Mouse (Mus musculus): ENCODE measurements around the gene Ripply3.

Ripply3 gene

DNA sequence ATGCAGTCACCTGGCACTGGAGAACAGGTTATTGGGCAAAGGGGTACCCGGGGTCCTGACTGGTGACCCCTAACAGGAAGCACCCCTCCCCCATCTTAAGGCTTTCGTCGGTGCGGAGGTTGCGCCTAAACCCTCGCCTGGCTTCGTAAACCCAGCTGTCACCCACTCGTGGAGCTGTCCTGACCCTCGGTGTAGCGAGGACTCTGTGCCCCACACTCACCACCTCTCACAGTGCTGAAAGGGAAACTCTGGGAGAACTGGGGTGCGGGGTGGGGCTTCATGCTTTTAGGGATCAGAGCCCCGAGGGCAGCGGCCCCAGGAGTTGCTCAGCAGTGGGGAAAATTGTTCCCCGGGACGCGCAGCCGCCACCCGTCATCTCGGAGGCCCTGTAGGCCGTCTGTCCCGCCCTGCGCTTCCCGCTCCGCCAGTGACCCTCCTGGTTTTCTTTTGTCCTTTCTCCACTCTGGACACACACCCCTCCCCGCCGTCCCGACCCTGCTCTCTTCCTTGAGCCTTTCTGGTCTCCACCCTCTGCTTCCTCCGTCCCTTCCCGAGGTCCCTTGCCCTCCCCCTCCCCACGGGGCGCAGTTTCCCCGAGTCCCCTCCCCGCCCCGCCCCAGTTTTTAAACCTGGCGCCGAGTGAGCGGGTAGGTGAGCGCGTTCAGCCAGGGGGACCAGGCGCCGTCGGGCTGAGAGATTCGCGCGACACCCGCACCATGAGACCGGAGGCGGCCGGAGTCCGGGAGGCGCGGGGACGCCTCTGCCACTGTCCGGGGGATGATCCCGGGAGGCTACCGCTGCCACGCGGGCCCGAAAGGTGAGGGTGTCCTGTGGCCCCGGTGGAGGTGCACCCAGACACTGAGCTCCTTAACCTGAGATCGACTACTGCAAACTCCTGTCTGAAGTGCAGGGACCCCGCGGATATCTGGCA, at the start of gene Ripply3:
Gene Ripply3 (plus strand): TSS at position 640 of the 931 bp plus-strand sequence.
- DNase-seq (ENCODE audit: low spot score) = peak; percentile 24

DNA sequence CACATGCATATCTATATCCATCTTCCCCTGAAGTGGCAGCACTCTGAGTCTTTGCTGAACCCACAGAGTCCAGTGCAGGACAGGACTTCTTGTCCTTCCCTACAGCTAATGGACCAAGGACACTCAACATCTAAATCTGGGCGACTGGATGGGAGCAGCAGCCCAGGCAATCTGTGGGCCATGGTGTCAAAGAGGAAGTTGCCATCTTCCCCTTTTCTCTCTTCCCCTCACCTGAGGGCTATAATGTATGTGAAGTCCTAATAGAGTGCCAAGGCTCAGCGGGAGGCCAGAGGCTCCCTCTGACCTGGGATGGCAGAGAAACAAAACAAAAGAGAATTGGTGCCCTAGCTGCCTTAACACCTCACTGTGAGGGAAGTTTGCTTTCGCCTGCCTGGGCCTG, 44.2 kb upstream of the Ripply3 start:
- DNase-seq (ENCODE audit: low spot score) = no peak

DNA sequence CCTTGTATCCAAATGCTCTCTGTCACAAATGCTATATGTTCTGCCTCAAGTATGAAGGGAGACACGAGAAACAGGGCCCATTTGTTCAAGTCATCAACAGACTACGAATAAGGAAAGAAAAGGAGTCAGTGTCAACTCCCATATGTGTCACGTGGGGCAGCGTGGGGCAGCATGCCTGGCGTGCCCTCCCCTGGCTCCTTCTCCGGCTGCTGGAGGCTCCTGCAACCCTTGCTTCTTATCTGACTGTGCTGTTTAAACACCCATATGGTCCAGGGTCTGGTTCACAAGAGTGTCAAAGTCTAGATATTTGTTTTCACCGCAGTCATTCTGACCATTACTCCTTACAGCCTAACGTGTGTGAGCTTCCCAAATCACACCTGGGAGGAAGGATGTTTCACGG, 40.4 kb upstream of the Ripply3 start:
- DNase-seq (ENCODE audit: low spot score) = no peak

DNA sequence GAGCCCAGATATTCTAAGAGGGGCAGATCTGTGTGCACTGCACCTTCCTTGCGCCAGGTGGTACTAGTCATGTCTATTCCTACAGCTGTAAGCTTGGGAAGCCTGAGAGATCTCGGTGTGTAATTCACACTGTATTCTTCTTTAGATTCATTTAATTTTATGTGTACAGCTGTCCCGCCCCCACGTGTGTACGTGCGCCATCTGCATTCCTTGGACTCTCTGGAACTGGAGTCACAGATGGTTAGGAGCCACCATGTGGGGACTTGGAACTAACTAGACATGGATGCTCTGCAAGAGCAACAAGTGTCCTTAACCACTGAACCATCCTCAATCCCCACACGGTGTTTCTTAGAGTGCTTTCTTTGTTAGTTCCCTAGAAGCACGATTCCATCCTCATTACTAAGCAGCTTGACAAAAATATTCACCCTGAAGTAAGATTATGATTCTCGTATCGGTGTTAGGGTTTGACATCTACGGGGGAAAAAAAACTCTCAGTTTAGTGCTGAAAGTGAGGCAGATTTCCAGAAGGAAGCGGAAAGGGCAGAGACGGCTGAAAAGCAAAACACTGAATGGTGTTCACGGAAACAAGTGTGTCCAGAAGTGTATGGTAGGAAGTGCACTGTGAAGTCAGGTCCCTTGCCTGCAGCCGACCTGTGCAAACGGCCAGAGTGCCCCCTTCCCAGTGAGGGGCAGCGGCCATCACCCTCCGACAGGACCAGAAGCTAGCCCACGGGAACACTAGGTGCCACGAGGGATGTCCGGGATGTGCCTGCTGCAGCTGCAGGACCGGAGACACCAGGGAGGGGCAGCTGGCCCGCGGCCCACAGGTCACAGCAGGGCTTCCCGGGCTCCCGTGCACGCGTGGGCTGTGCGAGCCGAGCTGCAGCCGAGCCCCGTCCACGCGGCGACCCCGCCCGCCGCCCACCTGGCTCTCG, 38.8 kb upstream of the Ripply3 start:
- DNase-seq (ENCODE audit: low spot score) = no peak

DNA sequence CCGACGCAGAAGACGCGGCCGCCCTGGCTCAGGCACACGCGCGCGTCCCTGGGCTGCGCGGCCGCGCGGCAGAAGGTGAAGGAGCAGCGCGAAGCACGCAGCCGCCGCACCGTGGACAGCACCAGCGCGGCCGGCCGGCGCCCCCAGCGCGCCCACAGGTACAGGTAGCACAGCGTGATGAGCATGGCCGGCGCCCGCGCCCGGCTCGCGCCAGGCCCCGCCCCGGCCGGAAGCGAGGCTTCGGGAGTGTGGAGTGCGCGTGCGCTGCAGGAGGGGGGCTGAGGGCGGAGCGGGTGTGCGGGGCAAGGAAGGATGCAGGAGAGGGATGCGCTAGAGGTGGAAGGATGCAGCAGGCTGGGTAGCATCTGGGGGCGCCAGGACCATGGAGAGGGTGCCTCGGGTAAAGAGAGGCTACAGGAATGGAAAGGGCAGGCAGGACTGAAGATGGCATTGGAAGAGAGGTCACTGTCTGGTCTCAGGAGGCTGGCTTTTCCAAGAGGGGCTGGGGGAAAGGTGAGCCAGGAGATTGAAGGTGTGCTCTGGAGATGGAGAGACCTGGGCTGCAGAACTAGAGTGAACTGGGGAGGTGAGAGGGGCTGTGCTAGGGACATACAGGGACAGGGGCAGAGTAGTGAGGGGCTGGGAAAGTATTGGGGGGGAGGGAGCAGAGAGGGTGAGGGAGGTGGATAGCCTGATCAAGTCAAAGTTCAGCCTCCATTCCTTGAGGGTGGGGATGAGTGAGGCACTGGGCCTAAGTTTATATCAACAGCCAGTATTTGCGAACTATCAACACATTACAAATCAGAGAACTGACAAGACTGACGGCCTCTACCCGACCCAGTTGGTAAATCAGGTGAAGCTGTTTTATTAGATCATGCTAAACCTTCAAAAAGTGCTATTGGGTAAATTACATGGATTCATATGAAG, 37.9 kb upstream of the Ripply3 start:
- DNase-seq (ENCODE audit: low spot score) = peak; percentile 48

DNA sequence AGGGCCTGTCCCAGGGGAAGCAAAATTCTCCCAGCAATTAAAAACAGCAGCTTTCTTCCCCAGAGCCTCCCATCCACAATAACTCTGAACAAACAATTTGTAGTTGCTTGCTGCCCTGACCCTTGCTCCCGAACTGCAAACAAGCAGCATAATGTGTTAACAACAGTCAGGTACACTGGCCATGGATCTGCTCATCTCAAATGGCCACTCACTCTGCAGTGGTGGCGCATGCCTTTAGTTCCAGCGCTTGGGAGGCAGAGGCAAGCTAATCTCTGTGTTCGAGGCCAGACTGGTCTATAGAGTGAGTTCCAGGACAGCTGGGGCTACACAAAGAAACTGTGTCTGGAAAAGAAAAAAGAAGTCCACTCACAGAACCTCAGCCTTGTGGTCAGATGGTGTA, 37.1 kb upstream of the Ripply3 start:
- no peak for DNase-seq (ENCODE audit: low spot score)

DNA sequence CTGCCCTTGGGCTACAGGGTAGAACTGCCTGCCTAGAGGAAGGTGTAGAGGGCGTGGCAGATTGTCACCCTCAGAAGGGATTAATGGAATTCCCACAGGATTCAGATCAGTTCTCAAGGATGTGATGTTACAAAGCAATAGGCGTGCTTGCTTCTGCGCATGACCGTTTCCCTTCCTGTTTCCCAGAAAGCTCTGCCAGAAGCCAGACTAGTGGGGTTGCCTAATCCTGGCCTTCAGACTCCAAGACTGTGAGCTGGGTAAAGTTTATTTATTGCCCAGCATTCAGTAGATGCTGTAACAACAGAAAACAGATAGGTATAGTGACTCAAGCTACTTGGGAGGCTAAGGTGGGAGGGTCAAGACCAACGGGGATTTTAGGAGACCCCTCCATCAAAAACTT, 30.1 kb upstream of the Ripply3 start:
- no peak for DNase-seq (ENCODE audit: low spot score)

DNA sequence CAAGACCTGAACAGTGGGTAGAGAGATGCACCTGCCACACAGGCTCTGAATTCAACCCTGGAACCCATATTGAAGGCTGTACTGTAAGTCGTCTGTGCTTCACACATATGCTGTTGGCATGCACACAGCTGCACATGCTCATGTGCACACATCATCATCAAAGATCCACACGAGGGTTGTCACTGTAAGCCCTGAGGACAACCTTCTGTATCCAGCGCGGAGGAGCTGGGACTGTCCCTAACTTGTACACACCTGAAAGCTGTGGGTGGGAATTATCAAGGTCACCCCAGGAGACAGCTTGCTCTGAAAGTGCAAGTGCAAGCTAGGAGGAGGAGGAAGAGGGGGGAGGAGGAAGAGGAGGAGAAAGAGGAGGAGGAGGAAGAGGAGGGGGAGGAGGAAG, 29.0 kb upstream of the Ripply3 start:
- DNase-seq (ENCODE audit: low spot score) = no peak

DNA sequence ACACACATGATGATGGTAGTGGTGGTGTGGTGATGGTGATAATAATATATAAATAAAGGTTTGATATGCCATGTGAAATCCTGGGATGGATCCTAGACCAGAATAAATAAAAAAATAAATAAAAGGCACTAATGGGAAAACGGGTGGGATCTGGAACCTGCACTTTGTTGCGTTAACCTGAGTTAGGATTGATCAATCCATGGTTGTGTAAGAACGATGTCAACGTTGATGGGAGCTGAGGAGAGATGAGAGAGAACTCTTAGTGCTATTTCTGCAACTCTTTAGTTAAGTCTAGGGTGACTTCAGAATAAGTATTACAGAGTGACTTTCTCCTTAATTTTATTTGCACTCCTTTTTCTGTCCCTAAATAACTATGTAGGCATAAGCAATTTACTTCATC, 27.0 kb upstream of the Ripply3 start:
- no peak for DNase-seq (ENCODE audit: low spot score)

DNA sequence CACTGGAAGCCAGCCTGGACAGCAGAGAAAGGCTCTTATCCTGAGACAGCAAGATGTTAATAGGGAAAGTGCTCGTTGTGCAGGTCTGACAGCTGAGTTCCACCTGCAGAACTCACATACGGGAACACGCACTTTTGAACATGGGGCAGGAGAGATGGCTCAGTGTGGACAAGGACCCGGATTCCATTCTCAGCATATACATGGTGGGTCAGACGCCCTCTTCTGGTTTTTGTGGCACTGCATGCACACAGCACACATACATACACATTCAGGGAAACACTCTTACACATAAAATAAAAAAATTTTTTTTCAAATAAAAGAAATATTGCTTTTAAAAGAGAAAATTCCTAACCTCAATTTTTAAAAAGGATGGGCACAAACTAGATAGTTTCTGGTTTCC, 26.5 kb upstream of the Ripply3 start:
- no peak for DNase-seq (ENCODE audit: low spot score)

DNA sequence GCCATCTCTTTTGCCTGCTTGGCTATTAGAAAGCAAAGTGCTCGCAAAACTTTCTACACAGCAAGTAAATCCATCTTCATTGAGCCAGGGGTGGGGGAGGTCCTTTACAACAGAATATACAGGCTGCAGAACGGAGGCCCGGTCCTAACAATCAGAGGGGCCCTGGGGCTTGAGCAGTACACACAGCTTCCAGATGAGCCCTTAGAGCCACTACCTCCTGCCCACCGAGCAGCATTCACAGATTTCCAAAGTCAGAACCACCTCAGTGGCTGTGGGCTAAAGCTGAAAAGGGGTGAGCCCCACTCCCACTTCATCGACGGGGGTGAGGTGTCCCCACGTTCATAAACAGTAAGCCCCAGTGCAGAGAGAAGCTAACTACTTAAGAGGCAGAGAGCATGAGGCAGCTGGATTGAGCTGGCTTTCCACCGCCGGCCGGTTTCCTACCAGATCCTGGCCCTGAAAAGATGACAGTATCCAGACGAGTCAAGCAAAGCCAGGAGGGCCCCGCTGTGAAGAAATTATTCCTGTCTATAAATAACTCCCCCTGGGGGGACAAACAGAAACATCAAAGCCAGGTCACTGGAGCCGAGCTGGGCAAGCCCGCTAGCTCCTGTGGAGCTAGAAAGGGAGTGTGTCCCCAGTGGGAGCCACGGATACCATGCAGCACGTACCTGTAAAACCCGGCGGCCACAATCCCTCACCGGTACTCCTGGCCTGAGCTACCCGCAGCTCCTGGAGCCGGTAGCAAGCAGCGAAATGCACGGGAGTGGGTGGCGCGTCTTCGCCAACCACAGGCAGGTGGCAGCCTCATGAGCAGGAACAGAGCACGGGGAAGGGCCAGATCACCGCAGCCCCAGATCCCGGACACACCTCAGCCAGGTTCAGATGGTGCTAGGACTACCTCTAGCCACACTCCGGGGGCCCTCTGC, 25.7 kb upstream of the Ripply3 start:
- DNase-seq (ENCODE audit: low spot score) = no peak

DNA sequence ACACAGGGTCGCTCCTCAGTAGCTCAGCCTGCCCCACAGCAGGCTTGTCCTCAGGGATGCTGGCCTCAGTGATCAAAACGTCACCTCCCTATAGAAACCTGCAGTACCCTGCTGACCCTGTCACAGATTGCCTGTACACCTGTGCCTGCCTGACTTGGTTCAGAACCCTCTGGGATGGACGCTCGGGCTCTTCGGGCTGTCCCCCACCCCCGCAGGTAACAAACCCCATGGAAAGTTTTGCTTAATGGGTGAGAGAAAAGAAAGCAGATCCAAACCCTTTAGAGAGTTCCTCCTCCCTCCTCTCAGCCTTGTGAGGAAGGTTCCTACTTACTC, 25.1 kb upstream of the Ripply3 start:
- DNase-seq (ENCODE audit: low spot score) = no peak

DNA sequence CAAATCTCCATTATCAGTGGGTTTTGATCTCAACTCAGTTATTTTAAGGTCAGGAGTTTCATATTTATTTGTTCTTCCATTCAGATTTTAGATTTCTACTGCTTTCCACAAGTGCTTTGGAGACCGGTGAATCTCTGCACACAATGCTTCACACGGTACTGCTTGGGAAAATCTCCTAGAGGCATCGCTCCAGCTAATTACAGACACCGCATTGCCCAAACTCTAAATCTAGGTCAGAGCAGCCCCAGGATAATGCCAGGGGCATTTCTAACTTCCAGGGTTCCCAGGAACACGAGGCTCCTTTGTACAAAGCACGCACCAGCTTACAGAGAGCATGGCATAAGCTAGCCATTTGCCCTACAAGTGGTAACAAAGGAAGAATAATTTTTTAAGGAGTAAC, 20.7 kb upstream of the Ripply3 start:
- no peak for DNase-seq (ENCODE audit: low spot score)

DNA sequence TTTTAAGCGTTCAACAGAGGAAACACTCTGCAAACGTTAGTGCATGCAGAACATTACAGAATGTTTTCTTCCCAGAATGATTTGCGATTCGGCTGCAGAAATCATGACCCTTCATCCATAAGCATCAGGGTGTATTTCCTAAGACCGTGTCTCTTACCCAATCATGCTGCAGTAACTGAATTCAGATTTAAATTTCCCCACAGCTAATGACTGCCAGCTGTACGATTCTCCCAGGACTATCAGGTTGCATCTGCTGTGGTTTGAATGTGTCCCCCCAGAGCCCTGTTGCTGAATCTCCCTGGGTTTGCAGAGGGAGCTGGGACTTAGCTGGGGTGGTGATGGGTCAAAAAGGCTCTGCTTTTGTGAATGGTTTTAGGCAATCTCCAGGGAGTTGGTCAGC, 20.3 kb upstream of the Ripply3 start:
- DNase-seq (ENCODE audit: low spot score) = no peak

DNA sequence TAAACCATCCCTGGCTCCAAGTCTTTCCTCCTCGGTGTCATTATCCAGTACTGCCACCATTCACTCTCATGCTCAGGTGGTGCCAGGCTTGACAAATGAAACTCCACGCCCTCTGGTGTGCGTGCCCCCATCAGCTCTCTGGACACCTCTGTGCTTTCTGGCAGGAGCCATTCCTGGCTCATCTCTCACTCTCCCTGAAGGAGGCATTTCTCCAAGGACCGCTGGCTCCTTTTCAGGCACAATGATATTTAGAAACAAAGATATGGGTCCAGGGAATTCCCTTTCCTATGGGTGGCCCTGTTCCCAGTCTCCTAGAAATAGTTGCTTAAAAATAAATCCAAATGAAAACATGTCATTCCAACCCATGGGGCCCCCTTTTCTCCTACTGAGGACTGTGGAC, 19.2 kb upstream of the Ripply3 start:
- no peak for DNase-seq (ENCODE audit: low spot score)

DNA sequence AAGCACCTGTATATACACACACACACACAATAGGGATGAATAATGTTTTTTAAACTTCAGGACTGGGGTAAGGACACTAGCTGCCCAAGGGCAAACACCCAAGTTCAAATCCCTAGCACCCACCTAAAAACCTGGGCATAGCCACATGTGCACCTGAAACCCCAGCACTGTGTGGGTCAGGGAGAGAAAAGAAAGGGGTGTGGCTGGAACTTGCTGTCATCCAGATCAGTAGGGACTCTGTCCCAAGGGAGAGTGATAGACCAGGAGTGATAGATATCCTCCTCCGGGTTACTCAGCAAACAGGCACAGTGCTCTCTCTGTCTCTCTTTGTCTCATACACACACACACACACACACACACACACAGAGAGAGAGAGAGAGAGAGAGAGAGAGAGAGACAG, 16.8 kb upstream of the Ripply3 start:
- no peak for DNase-seq (ENCODE audit: low spot score)

DNA sequence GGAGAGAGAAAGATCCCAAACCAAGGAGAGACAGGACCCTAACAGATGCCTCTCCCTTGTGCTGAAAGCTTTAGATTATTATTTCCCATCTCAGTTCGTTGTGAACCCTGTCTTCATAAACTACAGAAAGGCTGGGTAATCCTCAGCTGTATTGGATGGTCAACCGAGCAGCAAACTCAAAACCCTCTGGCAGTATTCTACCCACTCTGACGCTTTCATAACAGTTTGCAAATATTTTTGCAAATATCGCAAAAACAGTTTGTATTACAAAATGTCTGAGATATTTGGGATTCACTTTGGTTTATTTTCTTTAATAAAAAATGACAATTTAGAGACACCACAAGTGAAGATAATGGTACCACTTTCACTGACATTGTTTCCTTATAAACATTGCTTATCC, 16.3 kb upstream of the Ripply3 start:
- DNase-seq (ENCODE audit: low spot score) = no peak

DNA sequence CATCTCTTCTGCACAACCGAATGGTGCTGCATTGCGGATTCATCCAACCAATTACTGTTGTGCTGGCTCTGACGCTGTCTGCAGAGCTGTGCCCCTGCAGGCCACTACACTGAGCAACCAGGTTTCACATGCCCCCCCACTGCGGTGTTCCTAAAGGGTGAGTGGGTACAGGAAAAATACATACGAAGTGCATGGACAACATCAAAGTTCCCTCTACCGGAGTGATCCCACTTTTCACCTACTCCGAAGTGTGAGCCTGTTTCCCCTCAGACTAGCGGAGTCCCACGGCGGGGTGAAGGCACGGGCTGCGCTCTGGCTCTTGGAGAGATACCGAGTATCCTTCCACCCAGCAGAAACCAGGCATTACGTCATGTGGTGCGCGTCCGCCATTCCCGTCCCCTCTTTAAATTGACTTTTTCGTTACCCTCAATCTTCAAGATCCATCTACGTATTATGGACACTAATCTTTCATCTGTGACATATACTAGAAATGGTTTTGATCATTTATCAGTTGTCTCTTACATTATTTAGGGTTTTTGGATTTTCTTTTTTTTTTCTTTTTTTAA, 15.5 kb upstream of the Ripply3 start:
- peak; percentile 52 for DNase-seq (ENCODE audit: low spot score)

DNA sequence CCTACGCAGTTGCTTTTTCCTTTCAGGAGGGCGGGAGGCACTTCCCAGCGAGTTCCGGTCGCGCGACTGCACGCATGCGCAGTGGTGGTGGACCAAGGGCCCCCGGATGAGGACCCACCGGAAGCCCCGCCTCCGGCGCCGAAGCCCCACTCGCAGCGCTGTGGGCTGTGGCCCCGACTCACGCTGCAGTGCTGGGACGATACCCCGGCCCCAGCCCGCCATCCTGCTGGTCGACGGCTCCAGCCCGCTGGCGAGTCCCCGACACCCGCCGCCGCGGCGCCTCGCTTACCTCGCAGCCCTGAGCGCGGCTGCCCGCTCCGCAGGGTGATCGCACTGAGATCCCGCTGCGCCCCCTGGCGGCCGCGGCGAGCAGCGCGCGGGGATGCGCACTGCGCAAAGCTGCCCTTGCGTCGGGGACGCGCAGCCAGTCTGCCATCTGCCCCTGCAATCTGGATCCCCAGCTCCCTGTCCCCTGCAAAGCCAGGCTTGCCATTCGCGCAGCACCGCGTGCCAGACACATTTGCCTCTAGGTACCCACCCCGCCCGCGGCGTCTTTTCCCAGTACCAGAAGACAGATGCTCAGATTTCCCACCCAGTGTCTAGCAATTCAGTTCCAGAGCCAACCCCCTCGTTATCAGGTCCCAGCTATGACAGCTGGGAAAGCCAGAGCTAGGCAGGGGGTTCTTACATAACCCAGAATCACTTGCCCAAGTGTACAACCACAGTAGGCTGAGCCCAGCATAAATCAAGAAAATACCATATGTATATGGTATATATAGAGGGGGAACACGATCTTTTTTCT, 14.8 kb upstream of the Ripply3 start, which contains the start of gene Hlcs:
Gene Hlcs (minus strand): TSS at position 343 of the 802 bp plus-strand sequence.
- peak; percentile 97 for DNase-seq (ENCODE audit: low spot score)

DNA sequence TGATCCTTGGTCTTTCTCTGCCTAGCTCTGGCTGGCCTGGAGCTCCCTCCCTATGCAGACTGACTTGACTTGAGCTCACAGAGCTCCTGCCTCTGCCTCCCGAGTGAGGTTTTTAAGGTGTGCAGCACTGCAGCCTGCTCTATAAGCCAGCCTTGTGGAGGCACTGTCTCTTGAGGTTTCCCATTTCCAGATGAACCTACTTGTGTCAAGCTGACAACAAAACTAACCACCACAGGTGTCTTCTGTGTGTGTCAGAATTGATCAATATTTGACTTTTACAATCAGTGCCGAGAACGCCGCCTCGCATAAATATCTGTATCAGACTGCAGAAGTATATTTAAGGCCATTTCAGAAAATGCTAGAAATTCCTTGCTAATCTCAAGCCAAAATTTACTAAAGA, 13.6 kb upstream of the Ripply3 start:
- DNase-seq (ENCODE audit: low spot score) = no peak
